Mouse (Mus musculus) gastrocnemius, adult 18-20 months (tissue): ENCODE results near the gene Rasgef1a. TPM values are rescaled to one million over a fixed set of nuclear protein-coding genes. Genes with fewer than 3 reads are reported as not detected.
A peak's percentile ranks its signal among the peaks of the same experiment; 100 is the strongest.

Experiments used
- DNase-seq: peaks from one replicate; pipeline ENCODE4 v3.0.0; 2021; ENCODE audit warnings: low spot score
- total RNA-seq, 2 experiments: library from RNA; stranded (reverse); gene quantifications; 2 replicates each; pipeline ENCODE4 v1.2.3; 2021

Rasgef1a gene
- total RNA-seq, 2 experiments from 2014 or later = 0.09 to 0.26 TPM

DNA sequence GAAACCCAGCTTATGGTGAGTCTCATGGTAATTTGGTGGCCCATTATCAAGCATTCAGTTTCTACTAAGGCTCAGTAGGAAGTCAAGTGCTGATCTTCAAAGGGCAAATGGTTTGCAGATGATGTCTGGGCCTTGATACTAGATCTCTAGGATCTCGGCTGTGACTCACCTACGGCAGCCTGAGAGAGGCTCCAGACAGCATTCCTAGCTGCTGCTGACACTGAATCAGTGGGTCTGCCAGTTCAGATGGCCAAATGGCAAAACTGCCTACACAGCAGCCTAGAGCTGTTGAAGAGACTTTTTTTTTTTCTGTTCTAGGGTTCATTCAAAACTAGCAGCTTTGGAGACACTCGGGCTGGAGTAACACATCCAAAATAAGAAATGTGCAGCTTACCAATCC lies 15.8 kb downstream of the Rasgef1a start:
- DNase-seq = no peak

DNA sequence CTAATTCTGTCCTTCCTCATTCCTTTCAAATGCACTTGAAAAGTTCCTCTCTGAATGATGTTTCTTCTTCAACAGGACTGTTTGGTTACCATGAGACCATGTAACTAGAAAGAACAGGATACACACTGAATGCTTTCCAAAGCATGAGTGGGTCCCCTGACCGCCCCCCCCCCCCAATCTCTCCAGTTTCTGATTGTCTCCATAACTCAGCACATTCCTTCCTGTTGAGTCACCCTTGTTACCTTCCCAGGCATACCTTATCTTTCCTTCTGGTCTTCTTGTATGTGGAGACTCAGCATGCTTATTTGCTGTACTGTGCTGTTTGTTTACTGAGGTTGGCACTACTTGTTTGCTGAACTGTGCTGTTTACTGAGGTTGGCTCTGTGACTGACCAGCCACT lies 20.2 kb downstream of the Rasgef1a start:
- DNase-seq = no peak

- no peak for DNase-seq
Measured at GRCm38 (mm10) chr6:118035639-118036038, 24.4 kb downstream of the Rasgef1a start.

DNA sequence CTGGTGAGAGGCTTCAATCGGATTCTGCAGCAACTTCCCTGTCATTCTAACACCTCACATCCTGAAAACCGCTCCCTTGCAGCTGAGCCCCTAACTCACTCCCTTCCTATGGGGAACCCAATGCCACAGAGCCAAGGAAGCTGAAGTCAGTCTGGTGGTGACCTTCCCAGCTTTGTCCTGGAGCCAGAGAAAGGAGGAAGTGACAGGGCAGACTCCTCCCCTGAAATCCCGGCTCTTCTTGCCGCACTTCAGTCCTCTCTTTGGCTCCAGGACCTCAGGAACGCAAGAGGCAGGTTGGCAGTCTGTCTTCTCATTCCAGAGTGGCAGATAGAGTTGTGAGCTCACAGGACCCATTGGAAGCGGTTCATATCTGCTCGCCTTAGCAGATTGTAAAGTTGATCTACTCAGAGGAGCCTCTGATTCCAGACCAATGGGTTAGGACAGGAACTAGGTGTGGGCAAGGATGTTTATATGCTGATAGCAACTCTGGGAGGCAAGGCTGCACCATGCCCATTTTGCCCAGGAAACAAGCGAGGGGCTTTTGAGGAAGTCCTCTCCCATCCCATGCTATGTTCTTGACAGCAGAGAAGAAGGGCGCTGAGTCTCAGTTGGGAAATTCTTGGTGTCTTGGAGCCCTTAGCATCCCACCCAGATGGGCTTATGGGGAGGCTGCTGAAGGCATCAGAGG lies 25.0 kb downstream of the Rasgef1a start:
- no peak for DNase-seq

DNA sequence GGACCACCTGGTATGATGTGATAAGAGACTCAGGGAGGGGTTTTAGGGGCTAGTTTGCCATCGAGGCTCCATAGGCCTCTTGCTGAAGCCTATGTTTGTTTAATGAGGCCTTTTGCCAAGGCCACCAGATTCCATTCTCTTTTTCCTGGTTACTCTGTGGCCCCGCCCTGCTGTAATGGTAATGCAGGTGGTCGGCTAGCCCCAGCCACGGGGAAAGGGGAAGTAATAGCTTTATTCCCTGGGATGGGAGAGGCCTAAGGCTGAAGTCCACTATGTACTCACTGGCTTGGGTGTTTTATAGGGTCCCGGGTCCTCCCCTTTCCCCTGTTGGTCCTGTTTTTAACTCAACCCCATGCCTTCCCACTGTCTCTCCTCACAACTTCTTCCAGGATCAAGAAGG lies 25.6 kb downstream of the Rasgef1a start:
- no peak for DNase-seq

DNA sequence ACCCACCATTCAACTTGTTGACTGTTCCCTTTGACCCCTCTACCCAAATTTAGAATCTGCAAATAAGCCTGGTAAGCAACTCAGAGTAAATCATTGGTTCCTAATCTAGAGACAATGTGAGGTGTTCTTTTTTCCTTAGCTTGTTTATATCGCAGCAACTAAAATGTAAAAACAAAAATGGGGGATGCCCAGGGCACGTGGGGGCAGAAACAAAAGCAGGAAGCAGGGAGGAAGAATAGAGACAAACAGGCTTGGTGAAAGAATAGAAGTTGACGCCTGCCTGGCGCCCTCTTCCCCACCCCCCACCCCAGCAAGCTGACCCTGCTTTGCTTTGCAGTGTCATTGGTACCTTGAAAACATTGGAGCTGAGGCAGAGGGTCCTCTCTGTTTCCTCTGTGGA lies 33.9 kb downstream of the Rasgef1a start:
- DNase-seq = no peak

GRCm38 (mm10) chr6:118045892-118046291 lies 34.7 kb downstream of the Rasgef1a start:
- DNase-seq = no peak

DNA sequence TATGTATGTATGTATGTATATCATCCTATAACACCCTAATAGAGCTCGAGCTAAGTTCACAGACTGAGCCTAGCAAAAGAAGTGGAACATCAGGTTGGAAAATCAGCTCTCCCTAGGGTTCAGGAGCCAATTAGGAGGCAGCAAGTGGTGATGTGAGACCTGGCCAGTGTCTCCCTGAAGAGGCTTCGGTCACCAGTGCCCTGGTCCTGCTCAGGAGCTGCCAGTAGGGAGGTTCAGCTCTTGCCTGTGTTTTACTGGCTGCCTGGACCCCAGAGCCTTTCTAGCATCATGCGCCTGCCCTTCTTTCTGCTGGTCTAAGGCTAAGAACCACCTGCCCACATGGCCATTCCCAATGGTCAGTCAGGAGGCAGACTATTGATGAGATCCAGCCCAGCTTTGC lies 35.3 kb downstream of the Rasgef1a start:
- no peak for DNase-seq

DNA sequence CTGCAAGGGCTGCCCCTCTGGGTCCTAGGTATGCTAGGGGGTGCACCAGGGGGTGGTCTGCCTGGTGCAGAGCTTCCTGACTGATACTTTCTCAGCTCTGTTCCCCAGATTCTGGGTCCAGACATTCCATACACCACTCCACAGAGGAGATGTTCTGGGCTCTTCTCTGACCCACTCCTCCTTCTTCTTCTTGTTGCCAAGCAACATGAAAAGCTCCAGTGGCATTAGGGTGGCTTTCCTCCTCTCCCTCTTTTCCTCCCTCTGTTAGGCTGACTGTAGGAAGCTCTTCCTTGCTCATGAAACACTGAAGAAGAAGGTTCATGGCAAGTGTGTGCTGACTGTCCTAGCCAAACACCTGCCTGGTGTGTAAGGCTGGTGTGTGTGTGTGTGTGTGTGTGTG lies 35.7 kb downstream of the Rasgef1a start:
- no peak for DNase-seq

DNA sequence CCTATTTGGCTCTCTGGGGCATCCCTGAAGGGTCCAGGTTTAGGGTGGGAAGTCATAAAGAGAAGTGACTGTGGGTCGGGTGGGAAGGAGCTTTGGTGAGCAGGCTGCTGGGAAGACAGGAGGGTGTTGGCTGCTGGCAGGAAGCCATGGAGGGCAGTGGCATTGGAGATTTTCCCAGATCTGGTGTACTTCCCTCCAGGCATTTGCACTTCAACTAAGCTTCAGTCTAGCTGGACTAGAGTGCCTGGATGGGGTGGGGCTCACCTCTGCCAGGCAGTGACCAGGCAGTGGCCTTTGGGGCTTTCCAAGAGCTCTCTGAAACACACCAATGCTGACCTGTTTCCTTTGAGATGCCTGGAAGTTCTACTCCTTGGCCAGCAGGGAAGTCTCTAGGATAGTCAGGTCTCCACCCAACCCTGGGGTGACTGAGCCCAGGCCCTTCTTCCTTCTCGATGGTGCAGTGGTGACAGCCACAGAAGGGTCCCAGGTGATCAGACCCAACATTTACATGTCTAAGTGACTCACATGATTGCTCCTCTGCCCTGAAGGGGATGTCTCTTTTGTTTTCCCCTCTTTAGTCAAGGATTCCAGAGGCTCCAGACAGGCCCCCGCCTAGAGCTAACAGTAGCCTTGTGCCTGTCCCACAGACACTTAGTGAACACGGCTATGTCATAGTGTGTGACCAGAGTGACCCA lies 36.7 kb downstream of the Rasgef1a start:
- DNase-seq = no peak

- DNase-seq = no peak
Measured at GRCm38 (mm10) chr6:118049776-118050175, 38.5 kb downstream of the Rasgef1a start.

- no peak for DNase-seq
Measured at GRCm38 (mm10) chr6:118051474-118051873, 40.2 kb downstream of the Rasgef1a start.

DNA sequence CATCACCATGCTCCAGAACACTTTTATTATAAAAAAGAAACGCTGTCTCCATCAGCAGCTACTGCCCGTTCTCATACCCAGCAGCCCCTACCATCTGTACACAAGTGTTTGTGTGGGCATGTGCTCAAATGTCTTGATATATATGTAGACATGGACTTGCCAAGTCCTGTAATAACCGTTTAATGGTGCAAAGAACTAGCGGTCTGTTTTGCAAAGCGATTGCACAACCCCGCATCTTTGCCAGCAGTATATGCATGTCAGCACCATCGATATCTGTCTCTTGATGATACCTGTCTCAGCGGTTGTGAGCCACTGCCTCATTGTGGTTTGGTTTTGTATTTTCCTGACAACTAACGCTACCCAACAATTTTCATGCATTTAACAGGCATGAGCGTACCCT lies 44.0 kb downstream of the Rasgef1a start:
- no peak for DNase-seq

GRCm38 (mm10) chr6:118061266-118061665 lies 50.0 kb downstream of the Rasgef1a start:
- no peak for DNase-seq

- DNase-seq = no peak
Measured at GRCm38 (mm10) chr6:118063266-118063665, 52.0 kb downstream of the Rasgef1a start.

GRCm38 (mm10) chr6:118064968-118065530 lies 53.8 kb downstream of the Rasgef1a start:
- peak; percentile 40 for DNase-seq

DNA sequence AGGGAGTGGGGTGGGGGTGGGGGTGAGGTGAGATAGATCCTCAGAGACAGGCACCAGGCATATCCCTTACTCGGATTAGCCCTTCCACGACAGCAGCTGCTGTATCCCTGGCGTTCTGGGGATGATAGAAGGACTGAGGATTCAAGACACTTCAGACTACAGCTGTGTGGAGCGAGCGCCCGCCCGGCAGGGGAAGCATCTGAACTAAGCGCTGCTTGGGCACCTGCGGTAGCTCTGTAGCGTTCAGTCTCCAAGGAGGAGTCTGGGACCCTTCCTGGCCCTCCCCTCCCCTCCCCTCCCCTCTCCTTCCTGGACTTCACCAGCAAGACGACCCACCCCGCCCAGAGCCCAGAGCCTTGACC lies 54.6 kb downstream of the Rasgef1a start:
- no peak for DNase-seq

- DNase-seq = peak; percentile 7
Measured at GRCm38 (mm10) chr6:118066199-118067081, 55.2 kb downstream of the Rasgef1a start.

- DNase-seq = no peak
Measured at GRCm38 (mm10) chr6:118067720-118068119, 56.5 kb downstream of the Rasgef1a start.

- DNase-seq = no peak
Measured at GRCm38 (mm10) chr6:118070321-118071012, 59.2 kb downstream of the Rasgef1a start.

- no peak for DNase-seq
Measured at GRCm38 (mm10) chr6:118071013-118071350, 59.7 kb downstream of the Rasgef1a start.
